Mouse (Mus musculus) hindbrain, embryonic 12.5 days (tissue): Measurements from ENCODE around the gene Fuz. TPM values are rescaled to one million over a fixed set of nuclear protein-coding genes. Genes with fewer than 3 reads are reported as not detected.

ENCODE experiments used
- ATAC-seq: fragments of 200-750 bp; cut with Nextera tagmentation; 2 replicates; pipeline ENCODE4 v1.8.0; 2017; ENCODE audit warnings: moderate TSS enrichment; ENCODE audit not compliant: low FRiP score
- H3K27ac ChIP-seq: fragments of 300-500 bp; sonication (generic); 2 replicates; pipeline ENCODE4 v1.5.1; 2016; ENCODE audit warnings: mild to moderate bottlenecking
- H3K27me3 ChIP-seq: fragments of 300-500 bp; sonication (generic); 2 replicates; pipeline ENCODE4 v1.6.1; 2016; ENCODE audit warnings: mild to moderate bottlenecking
- H3K36me3 ChIP-seq: fragments of 300-500 bp; sonication (generic); 2 replicates; pipeline ENCODE4 v1.6.1; 2016; ENCODE audit warnings: mild to moderate bottlenecking
- H3K4me1 ChIP-seq: fragments of 300-500 bp; sonication (generic); 2 replicates; pipeline ENCODE4 v1.6.1; 2016
- H3K4me2 ChIP-seq: fragments of 300-500 bp; sonication (generic); replicated peaks from 2 replicates; pipeline ENCODE4 v1.6.1; 2016; ENCODE audit warnings: mild to moderate bottlenecking
- H3K4me3 ChIP-seq: fragments of 300-500 bp; sonication (generic); 2 replicates; pipeline ENCODE4 v1.5.1; 2016; ENCODE audit warnings: mild to moderate bottlenecking
- H3K9ac ChIP-seq: fragments of 300-500 bp; sonication (generic); 2 replicates; pipeline ENCODE4 v1.6.1; 2016; ENCODE audit warnings: mild to moderate bottlenecking, moderate library complexity
- H3K9me3 ChIP-seq: fragments of 300-500 bp; sonication (generic); replicated peaks from 2 replicates; pipeline ENCODE4 v1.6.1; 2016; ENCODE audit warnings: mild to moderate bottlenecking
- WGBS: fragments of 180-500 bp; shearing (Covaris S2); methylation state at CpG from one replicate; pipeline ENCODE4 v1.1.7; 2016; 5-methylcytosine and 5-hydroxymethylcytosine counted together
- polyA plus RNA-seq: library from polyadenylated mRNA; unstranded; fragments of >200 nt; fragmentation: Nextera tagmentation; extraction: Ambion mirVana; gene quantifications from 2 replicates; pipeline ENCODE4 v1.2.1, GENCODE M21; 2016

Fuz gene
- polyA plus RNA-seq, 1 experiment from 2014 or later, result 22.7 TPM

GRCm38 (mm10) chr7:44853596-44854355 is 42.1 kb upstream of the Fuz start:
- Histone ChIP-seq H3K4me2 (peak overlapping the region; percentile 90), H3K36me3 (peaks cover 5% of the 10 kb centered on the region), H3K9ac (peak overlapping the region; percentile 71), H3K4me1 (peaks cover 56% of the 10 kb centered on the region), H3K9me3 (no peaks in the 10 kb centered on the region), H3K27me3 (no peaks in the 10 kb centered on the region), H3K4me3 (peak overlapping the region; percentile 43), H3K27ac (peak overlapping the region; percentile 92)
- 28% methylated on average over 26 of the region's 26 CpGs for WGBS
- no peak for ATAC-seq

- Histone ChIP-seq H3K4me2 (peak overlapping the region; percentile 90), H3K4me1 (peaks cover 56% of the 10 kb centered on the region), H3K27me3 (no peaks in the 10 kb centered on the region), H3K4me3 (peak overlapping the region; percentile 43), H3K27ac (peak overlapping the region; percentile 92), H3K9ac (peak overlapping the region; percentile 71), H3K9me3 (no peaks in the 10 kb centered on the region), H3K36me3 (peaks cover 5% of the 10 kb centered on the region)
- WGBS, result 1% methylated on average over 45 of the region's 45 CpGs
- peak; percentile 14 for ATAC-seq
Measured at GRCm38 (mm10) chr7:44854356-44855031, 41.4 kb upstream of the Fuz start.

GRCm38 (mm10) chr7:44855036-44855435 is 40.8 kb upstream of the Fuz start:
- H3K27me3 ChIP-seq, result no peaks in the 10 kb centered on the region
- WGBS, result 41% methylated on average over 10 of the region's 10 CpGs
- peak overlapping the region; percentile 92 for H3K27ac ChIP-seq
- peaks cover 10% of the 10 kb centered on the region for H3K36me3 ChIP-seq
- peak overlapping the region; percentile 71 for H3K9ac ChIP-seq
- H3K4me2 ChIP-seq, result peak overlapping the region; percentile 90
- H3K4me3 ChIP-seq, result peak overlapping the region; percentile 43
- ATAC-seq, result no peak
- no peaks in the 10 kb centered on the region for H3K9me3 ChIP-seq
- H3K4me1 ChIP-seq, result peaks cover 56% of the 10 kb centered on the region

- H3K9ac ChIP-seq, result peak overlapping the region; percentile 92; the same call in 1 of the 2 replicates
- peak overlapping the region; percentile 68 for H3K4me3 ChIP-seq
- peak overlapping the region; percentile 93 for H3K4me2 ChIP-seq
- no peaks in the 10 kb centered on the region for H3K27me3 ChIP-seq
- no peak for ATAC-seq
- no peaks in the 10 kb centered on the region for H3K9me3 ChIP-seq
- peaks cover 52% of the 10 kb centered on the region for H3K4me1 ChIP-seq
- 64% methylated on average over 9 of the region's 9 CpGs for WGBS
- H3K27ac ChIP-seq, result peak overlapping the region; percentile 92
- peaks cover 13% of the 10 kb centered on the region for H3K36me3 ChIP-seq
Measured at GRCm38 (mm10) chr7:44856265-44856916, 39.5 kb upstream of the Fuz start.

- Histone ChIP-seq H3K4me2 (peak within 1 kb of the TSS; percentile 93), H3K36me3 (peaks cover 20% of the 10 kb centered on the region), H3K27ac (peak within 1 kb of the TSS; percentile 92), H3K9me3 (no peaks in the 10 kb centered on the region), H3K9ac (peak within 1 kb of the TSS; percentile 92), H3K4me1 (peaks cover 52% of the 10 kb centered on the region), H3K4me3 (peak within 1 kb of the TSS; percentile 68), H3K27me3 (no peaks in the 10 kb centered on the region)
- ATAC-seq, result peak; percentile 38
- under 1% methylated on average over 32 of the region's 32 CpGs for WGBS
Measured at GRCm38 (mm10) chr7:44857042-44857552, 38.8 kb upstream of the Fuz start, which contains the start of gene Pnkp. Pnkp (plus strand) TSS chr7:44857139.

- Histone ChIP-seq H3K27ac (peak overlapping the region; percentile 92), H3K4me3 (peak overlapping the region; percentile 68), H3K9ac (peak overlapping the region; percentile 92), H3K4me2 (peak overlapping the region; percentile 93), H3K4me1 (peaks cover 48% of the 10 kb centered on the region), H3K27me3 (no peaks in the 10 kb centered on the region), H3K9me3 (no peaks in the 10 kb centered on the region), H3K36me3 (peaks cover 24% of the 10 kb centered on the region)
- no peak for ATAC-seq
- 30% methylated on average over 8 of the region's 8 CpGs for WGBS
Measured at GRCm38 (mm10) chr7:44857905-44858304, 38.0 kb upstream of the Fuz start.

GRCm38 (mm10) chr7:44859896-44860295 is 36.0 kb upstream of the Fuz start:
- H3K9ac ChIP-seq, result no peak overlapping the region
- H3K27ac ChIP-seq, result no peak overlapping the region
- WGBS, result 92% methylated on average over 11 of the region's 11 CpGs
- H3K9me3 ChIP-seq, result no peaks in the 10 kb centered on the region
- peaks cover 34% of the 10 kb centered on the region for H3K4me1 ChIP-seq
- no peak for ATAC-seq
- peaks cover 43% of the 10 kb centered on the region for H3K36me3 ChIP-seq
- H3K4me2 ChIP-seq, result no peak overlapping the region
- no peaks in the 10 kb centered on the region for H3K27me3 ChIP-seq
- 0 out of 2 replicates have a peak overlapping the region, but pooled peaks have one; percentile 2 for H3K4me3 ChIP-seq

- Histone ChIP-seq H3K9me3 (no peaks in the 10 kb centered on the region), H3K4me1 (peaks cover 38% of the 10 kb centered on the region), H3K4me2 (no peak overlapping the region; the same call in 1 of the 2 replicates), H3K27ac (peak overlapping the region; percentile 44), H3K4me3 (peak overlapping the region; percentile 2), H3K36me3 (peaks cover 52% of the 10 kb centered on the region), H3K9ac (no peak overlapping the region), H3K27me3 (no peaks in the 10 kb centered on the region)
- WGBS, result 57% methylated on average over 22 of the region's 22 CpGs
- 0 out of 2 replicates have a peak, but pooled peaks have one; percentile 21 for ATAC-seq
Measured at GRCm38 (mm10) chr7:44860576-44861428, 35.1 kb upstream of the Fuz start.

- H3K9ac ChIP-seq, result no peak overlapping the region
- no peak overlapping the region for H3K4me3 ChIP-seq
- ATAC-seq, result no peak
- H3K9me3 ChIP-seq, result no peaks in the 10 kb centered on the region
- peaks cover 42% of the 10 kb centered on the region for H3K4me1 ChIP-seq
- 78% methylated on average over 14 of the region's 14 CpGs for WGBS
- no peaks in the 10 kb centered on the region for H3K27me3 ChIP-seq
- H3K4me2 ChIP-seq, result no peak overlapping the region
- peaks cover 58% of the 10 kb centered on the region for H3K36me3 ChIP-seq
- peak overlapping the region; percentile 44; the same call in 1 of the 2 replicates for H3K27ac ChIP-seq
Measured at GRCm38 (mm10) chr7:44861429-44861816, 34.5 kb upstream of the Fuz start.

- WGBS, result 93% methylated on average over 8 of the region's 8 CpGs
- no peak overlapping the region for H3K9ac ChIP-seq
- H3K36me3 ChIP-seq, result peaks cover 64% of the 10 kb centered on the region
- no peak overlapping the region for H3K4me2 ChIP-seq
- H3K4me1 ChIP-seq, result peaks cover 50% of the 10 kb centered on the region
- no peak overlapping the region for H3K4me3 ChIP-seq
- no peaks in the 10 kb centered on the region for H3K9me3 ChIP-seq
- ATAC-seq, result no peak
- H3K27ac ChIP-seq, result no peak overlapping the region
- no peaks in the 10 kb centered on the region for H3K27me3 ChIP-seq
Measured at GRCm38 (mm10) chr7:44862434-44862833, 33.4 kb upstream of the Fuz start.

GRCm38 (mm10) chr7:44863210-44863609 is 32.7 kb upstream of the Fuz start:
- Histone ChIP-seq H3K9ac (no peak overlapping the region), H3K27ac (no peak overlapping the region), H3K27me3 (no peaks in the 10 kb centered on the region), H3K9me3 (no peaks in the 10 kb centered on the region), H3K4me3 (no peak overlapping the region), H3K36me3 (peaks cover 64% of the 10 kb centered on the region), H3K4me2 (no peak overlapping the region), H3K4me1 (peaks cover 52% of the 10 kb centered on the region)
- no peak for ATAC-seq
- WGBS, result 93% methylated on average over 14 of the region's 14 CpGs
